Mouse (Mus musculus) heart, postnatal 0 days (tissue): ENCODE data around the gene Grm1. TPM values are rescaled to one million over a fixed set of nuclear protein-coding genes. Genes with fewer than 3 reads are reported as not detected.

Experiments
- ATAC-seq: fragments of 200-750 bp; cut with Nextera tagmentation; 2 replicates; pipeline ENCODE4 v1.8.0; 2017; ENCODE audit warnings: low read depth, moderate number of reproducible peaks, moderate library complexity; ENCODE audit not compliant: insufficient read depth
- DNase-seq: peaks from one replicate; pipeline ENCODE4 v3.0.0-alpha.2; 2016; ENCODE audit warnings: low spot score
- H3K27ac ChIP-seq: fragments of 300-500 bp; sonication (generic); 2 replicates; pipeline ENCODE4 v1.5.1; 2014; ENCODE audit warnings: low read depth, mild to moderate bottlenecking
- H3K27me3 ChIP-seq: fragments of 300-500 bp; sonication (generic); 2 replicates; pipeline ENCODE4 v1.6.1; 2014; ENCODE audit warnings: low read length, mixed read lengths; ENCODE audit not compliant: control insufficient read depth, insufficient read depth
- H3K36me3 ChIP-seq: fragments of 300-500 bp; sonication (generic); replicated peaks from 2 replicates; pipeline ENCODE4 v1.6.1; 2014; ENCODE audit warnings: low read length, mixed read lengths; ENCODE audit not compliant: control insufficient read depth, insufficient read depth
- H3K4me1 ChIP-seq: fragments of 300-500 bp; sonication (generic); 2 replicates; pipeline ENCODE4 v1.6.1; 2014; ENCODE audit warnings: antibody characterized with exemption; ENCODE audit not compliant: control insufficient read depth, insufficient read depth
- H3K4me2 ChIP-seq: fragments of 300-500 bp; sonication (generic); 2 replicates; pipeline ENCODE4 v1.6.1; 2014; ENCODE audit warnings: low read depth, mild to moderate bottlenecking, low read length, moderate library complexity
- H3K4me3 ChIP-seq: fragments of 300-500 bp; sonication (generic); 2 replicates; pipeline ENCODE4 v1.5.1; 2014; ENCODE audit warnings: low read depth, low read length
- H3K9ac ChIP-seq: fragments of 300-500 bp; sonication (generic); replicated peaks from 2 replicates; pipeline ENCODE4 v1.6.1; 2014; ENCODE audit warnings: low read depth, low read length, mixed read lengths
- H3K9me3 ChIP-seq: fragments of 300-500 bp; sonication (generic); replicated peaks from 2 replicates; pipeline ENCODE4 v1.6.1; 2016; ENCODE audit warnings: low read length; ENCODE audit not compliant: control insufficient read depth
- CTCF ChIP-seq: IDR thresholded peaks from 2 replicates; pipeline ENCODE4 v1.5.1; 2016; ENCODE audit warnings: antibody characterized with exemption, control low read depth, low read depth
- EP300 ChIP-seq: IDR thresholded peaks from 2 replicates; pipeline ENCODE4 v1.6.1; 2016; ENCODE audit warnings: antibody characterized with exemption, low read depth
- WGBS: fragments of 180-500 bp; shearing (Covaris S2); extraction: QIAGEN DNeasy Blood & Tissue Kit; methylation state at CpG from one replicate; pipeline ENCODE4 v1.1.7; 2014; 5-methylcytosine and 5-hydroxymethylcytosine counted together
- polyA plus RNA-seq: library from polyadenylated mRNA; unstranded; fragments of >200 nt; fragmentation: Nextera tagmentation; extraction: Ambion mirVana; gene quantifications from 2 replicates; pipeline ENCODE4 v1.2.1, GENCODE M21; 2015
- total RNA-seq: library from RNA; depleted of rRNA; stranded (reverse); fragments of >200 nt; gene quantifications from 2 replicates; pipeline ENCODE4 v1.2.3, GENCODE M21; 2014; ENCODE audit warnings: low replicate concordance

Gene Grm1
- total and polyA plus RNA-seq, 2 experiments from 2014 or later: 0.07 TPM; not detected in 1

DNA sequence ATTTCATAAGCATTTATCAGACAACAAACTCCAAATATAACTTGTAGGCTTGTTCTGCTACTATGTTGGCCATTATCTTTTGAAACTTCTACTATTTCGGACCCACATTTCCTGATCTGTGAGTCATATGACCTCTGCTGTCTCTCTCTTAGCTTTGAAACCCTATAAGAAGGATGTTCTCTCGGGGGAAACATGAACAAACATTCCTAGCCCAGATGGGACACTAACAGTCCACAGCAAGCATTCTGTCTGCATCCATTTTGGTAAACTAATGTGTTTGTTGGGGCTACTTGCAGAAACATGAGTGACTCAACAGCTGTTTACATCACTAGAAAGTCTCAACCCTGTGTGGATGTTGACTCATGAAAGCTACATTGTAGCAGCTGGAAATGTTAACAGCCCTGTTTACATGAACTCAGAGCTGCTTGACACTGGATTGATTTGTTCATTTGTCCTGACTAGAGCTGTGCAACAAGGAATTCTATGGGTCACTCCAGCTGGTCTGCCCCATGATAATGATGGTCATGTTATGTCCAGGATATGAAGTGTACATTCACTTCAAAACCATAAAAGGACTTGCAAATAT is 267.4 kb downstream of the Grm1 start:
- no peak overlapping the region for H3K27ac ChIP-seq
- no peak overlapping the region for H3K4me3 ChIP-seq
- WGBS: 39% methylated on average over 2 of the region's 2 CpGs
- no peak for TF ChIP-seq CTCF
- no peak for TF ChIP-seq EP300
- no peak overlapping the region for H3K4me2 ChIP-seq
- H3K9me3 ChIP-seq: no peaks in the 10 kb centered on the region
- no peak overlapping the region for H3K9ac ChIP-seq
- ATAC-seq (no peak), DNase-seq (no peak)
- H3K36me3 ChIP-seq: no peaks in the 10 kb centered on the region
- no peaks in the 10 kb centered on the region for H3K27me3 ChIP-seq
- no peaks in the 10 kb centered on the region for H3K4me1 ChIP-seq

- H3K36me3 ChIP-seq: no peaks in the 10 kb centered on the region
- H3K9ac ChIP-seq: no peak overlapping the region
- no peak overlapping the region for H3K27ac ChIP-seq
- H3K4me2 ChIP-seq: no peak overlapping the region
- no peaks in the 10 kb centered on the region for H3K4me1 ChIP-seq
- H3K9me3 ChIP-seq: no peaks in the 10 kb centered on the region
- no peak for ATAC-seq
- no peak overlapping the region for H3K4me3 ChIP-seq
- no peak for TF ChIP-seq EP300
- no peak for TF ChIP-seq CTCF
- WGBS: 32% methylated on average over 5 of the region's 5 CpGs
- no peak for DNase-seq
- H3K27me3 ChIP-seq: no peaks in the 10 kb centered on the region
These were observed 269.1 kb downstream of the Grm1 start for GRCm38 (mm10) chr10:10812750-10813711.

DNA sequence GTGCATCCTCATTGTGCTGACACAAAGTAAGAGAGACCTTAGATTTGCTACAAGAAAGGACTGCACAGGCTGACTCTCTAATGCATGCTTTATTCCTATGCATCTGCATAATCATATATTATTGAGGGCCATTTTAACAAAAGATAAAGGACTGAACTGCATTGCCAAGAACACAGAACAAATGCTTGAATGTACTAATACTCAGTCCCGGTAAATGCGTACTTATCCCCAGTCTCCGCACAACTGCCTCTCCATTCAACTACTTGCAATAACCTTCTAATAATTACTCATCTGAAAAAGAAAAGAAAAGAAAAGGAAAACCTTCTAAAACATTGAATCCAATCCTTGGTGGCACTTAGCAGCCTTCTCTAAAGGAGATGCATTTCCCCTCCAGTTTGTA is 272.4 kb downstream of the Grm1 start:
- no peak for ATAC-seq
- H3K27me3 ChIP-seq: no peaks in the 10 kb centered on the region
- no peak overlapping the region for H3K9ac ChIP-seq
- H3K36me3 ChIP-seq: no peaks in the 10 kb centered on the region
- TF ChIP-seq EP300 (no peak), CTCF (no peak)
- WGBS: 96% methylated on average over 3 of the region's 3 CpGs
- no peaks in the 10 kb centered on the region for H3K9me3 ChIP-seq
- no peak overlapping the region for H3K4me2 ChIP-seq
- no peak for DNase-seq
- no peak overlapping the region for H3K4me3 ChIP-seq
- H3K27ac ChIP-seq: no peak overlapping the region
- no peaks in the 10 kb centered on the region for H3K4me1 ChIP-seq

DNA sequence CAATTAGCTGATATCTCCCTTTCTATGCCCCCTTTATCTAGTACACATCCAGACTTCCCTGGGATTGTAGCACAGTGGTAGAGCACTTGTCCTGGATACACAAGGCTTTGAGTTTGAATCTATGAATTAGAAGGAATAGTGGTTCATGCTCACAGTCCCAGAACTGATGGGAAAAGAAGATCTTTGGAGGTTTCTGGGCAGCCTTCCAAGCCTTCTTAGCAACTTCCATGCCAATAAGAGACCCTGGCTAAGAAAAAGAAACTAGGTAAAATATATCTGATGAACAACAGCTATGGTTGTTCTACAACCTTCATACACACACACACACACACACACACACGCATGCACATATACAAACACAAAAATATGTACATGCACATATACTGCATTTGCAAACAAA is 286.8 kb downstream of the Grm1 start:
- no peak for TF ChIP-seq CTCF
- no peak for TF ChIP-seq EP300
- DNase-seq (no peak), ATAC-seq (no peak)
- WGBS: 92% methylated on average over 1 of the region's 1 CpGs
- Histone ChIP-seq H3K27me3 (no peaks in the 10 kb centered on the region), H3K9me3 (no peaks in the 10 kb centered on the region), H3K4me2 (no peak overlapping the region), H3K4me3 (no peak overlapping the region), H3K4me1 (no peaks in the 10 kb centered on the region), H3K36me3 (no peaks in the 10 kb centered on the region), H3K27ac (no peak overlapping the region), H3K9ac (no peak overlapping the region)

DNA sequence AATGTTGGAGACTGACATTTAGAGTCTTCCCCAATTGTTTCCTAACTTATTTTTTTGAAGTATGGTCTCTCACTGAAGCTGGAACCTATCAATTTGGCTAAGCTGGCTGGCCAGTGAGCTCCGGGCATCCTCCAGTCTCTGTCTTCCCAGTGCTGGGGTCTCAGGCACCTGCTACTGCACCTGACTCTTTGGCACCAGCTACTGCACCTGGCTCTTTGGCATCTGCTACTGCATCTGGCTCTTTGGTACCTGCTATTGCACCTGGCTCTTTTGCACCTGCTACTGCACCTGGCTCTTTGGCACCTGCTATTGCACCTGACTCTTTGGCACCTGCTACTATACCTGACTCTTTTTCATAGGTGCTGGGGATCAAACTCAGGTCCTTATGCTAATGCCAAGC is 291.7 kb downstream of the Grm1 start:
- ATAC-seq (no peak), DNase-seq (no peak)
- no peak overlapping the region for H3K4me2 ChIP-seq
- TF ChIP-seq EP300: no peak
- TF ChIP-seq CTCF: no peak
- no peaks in the 10 kb centered on the region for H3K9me3 ChIP-seq
- no peaks in the 10 kb centered on the region for H3K27me3 ChIP-seq
- H3K4me1 ChIP-seq: no peaks in the 10 kb centered on the region
- H3K9ac ChIP-seq: no peak overlapping the region
- 70% methylated on average over 1 of the region's 1 CpGs for WGBS
- H3K27ac ChIP-seq: no peak overlapping the region
- no peak overlapping the region for H3K4me3 ChIP-seq
- no peaks in the 10 kb centered on the region for H3K36me3 ChIP-seq
